In genomic region chr4:101356954-101357891, GRCm38 (mm10) we compare ENCODE assay signal across 8 mouse cellular contexts.
DNase-seq lines count a peak whose midpoint lies in the region; ATAC-seq and TF ChIP-seq lines count a peak whose summit lies in the region.

No protein-coding gene starts in this region.

- peak overlapping the region; percentile 24; the same call in 1 of the 2 replicates for H3K27ac ChIP-seq in intestine, embryonic 15.5 days
- peak overlapping the region; percentile 91 for H3K27ac ChIP-seq in limb, embryonic 15.5 days
- H3K27ac ChIP-seq in midbrain, postnatal 0 days (ENCODE audit: low read depth, low read length) = peak overlapping the region; percentile 93
- peak overlapping the region; percentile 87 for H3K27ac ChIP-seq in stomach, embryonic 16.5 days (ENCODE audit: low read length)

- H3K27me3 ChIP-seq in intestine, embryonic 15.5 days (replicated peaks) = no peaks in the 10 kb centered on the region; the same call in 1 of the 2 replicates
- no peaks in the 10 kb centered on the region for H3K27me3 ChIP-seq in limb, embryonic 15.5 days
- no peaks in the 10 kb centered on the region for H3K27me3 ChIP-seq in midbrain, postnatal 0 days (ENCODE audit: insufficient read depth, low read length)
- H3K27me3 ChIP-seq in stomach, embryonic 16.5 days (ENCODE audit: control insufficient read depth, insufficient read depth, low read length) = no peaks in the 10 kb centered on the region

- peak overlapping the region; percentile 81 for H3K4me2 ChIP-seq in intestine, embryonic 15.5 days (replicated peaks)
- peak overlapping the region; percentile 86 for H3K4me2 ChIP-seq in limb, embryonic 15.5 days
- peak overlapping the region; percentile 98 for H3K4me2 ChIP-seq in midbrain, postnatal 0 days (ENCODE audit: low read depth, low read length, poor library complexity, severe bottlenecking)
- H3K4me2 ChIP-seq in stomach, embryonic 16.5 days (ENCODE audit: low read depth, low read length) = peak overlapping the region; percentile 65

- peak overlapping the region; percentile 83 for H3K4me3 ChIP-seq in intestine, embryonic 15.5 days (replicated peaks)
- H3K4me3 ChIP-seq in limb, embryonic 15.5 days = peak overlapping the region; percentile 85
- peak overlapping the region; percentile 94 for H3K4me3 ChIP-seq in midbrain, postnatal 0 days (ENCODE audit: low read depth, low read length)
- H3K4me3 ChIP-seq in stomach, embryonic 16.5 days (replicated peaks; ENCODE audit: low read length) = peak overlapping the region; percentile 81

- peak overlapping the region; percentile 43 for H3K9ac ChIP-seq in intestine, embryonic 15.5 days
- peak overlapping the region; percentile 79; the same call in 1 of the 2 replicates for H3K9ac ChIP-seq in limb, embryonic 15.5 days
- peak overlapping the region; percentile 72 for H3K9ac ChIP-seq in midbrain, postnatal 0 days (replicated peaks; ENCODE audit: low read length, poor library complexity, severe bottlenecking)
- H3K9ac ChIP-seq in stomach, embryonic 16.5 days (ENCODE audit: low read length) = peak overlapping the region; percentile 90

- H3K4me1 ChIP-seq in intestine, embryonic 15.5 days (replicated peaks) = peaks cover 4% of the 10 kb centered on the region
- H3K4me1 ChIP-seq in limb, embryonic 15.5 days = peaks cover 23% of the 10 kb centered on the region
- peaks cover 5% of the 10 kb centered on the region; the same call in 1 of the 2 replicates for H3K4me1 ChIP-seq in midbrain, postnatal 0 days (ENCODE audit: insufficient read depth, low read length)
- peaks cover 19% of the 10 kb centered on the region for H3K4me1 ChIP-seq in stomach, embryonic 16.5 days (ENCODE audit: control insufficient read depth, insufficient read depth, low read length)

- 6% methylated on average over 31 of the region's 31 CpGs for WGBS in intestine, embryonic 15.5 days
- WGBS in limb, embryonic 15.5 days = 10% methylated on average over 31 of the region's 31 CpGs
- WGBS in midbrain, postnatal 0 days = 13% methylated on average over 31 of the region's 31 CpGs
- WGBS in stomach, embryonic 16.5 days = 5% methylated on average over 31 of the region's 31 CpGs

- DNase-seq in urinary bladder, adult 2 months (ENCODE audit: low spot score) = peak; percentile 52
- no peak for DNase-seq in urinary bladder, postnatal 10 days (ENCODE audit: low spot score)
- peak; percentile 28 for DNase-seq in embryo, embryonic 10 days (ENCODE audit: low spot score)
- peak; percentile 75 for DNase-seq in midbrain, postnatal 0 days (ENCODE audit: low spot score)

- H3K36me3 ChIP-seq in intestine, embryonic 15.5 days = no peaks in the 10 kb centered on the region
- no peaks in the 10 kb centered on the region for H3K36me3 ChIP-seq in limb, embryonic 15.5 days
- H3K36me3 ChIP-seq in midbrain, postnatal 0 days (ENCODE audit: insufficient read depth, low read length) = no peaks in the 10 kb centered on the region
- H3K36me3 ChIP-seq in stomach, embryonic 16.5 days (ENCODE audit: control insufficient read depth, insufficient read depth, low read length) = no peaks in the 10 kb centered on the region

- H3K9me3 ChIP-seq in intestine, embryonic 15.5 days = no peaks in the 10 kb centered on the region
- H3K9me3 ChIP-seq in limb, embryonic 15.5 days = no peaks in the 10 kb centered on the region
- no peaks in the 10 kb centered on the region for H3K9me3 ChIP-seq in midbrain, postnatal 0 days (ENCODE audit: low read length)
- no peaks in the 10 kb centered on the region for H3K9me3 ChIP-seq in stomach, embryonic 16.5 days (replicated peaks; ENCODE audit: control insufficient read depth, low read length)

- peak; percentile 70 for ATAC-seq in granulocyte monocyte progenitor cell, adult 5-6 weeks (replicated peaks; ENCODE audit: poor library complexity, severe bottlenecking)
- peak; percentile 16 for ATAC-seq in intestine, embryonic 15.5 days
- no peak for ATAC-seq in limb, embryonic 15.5 days (ENCODE audit: insufficient number of reproducible peaks, low FRiP score, low TSS enrichment, low read depth)
- peak; percentile 29; the same call in 1 of the 2 replicates for ATAC-seq in midbrain, postnatal 0 days (ENCODE audit: low FRiP score)
- ATAC-seq in stomach, embryonic 16.5 days (ENCODE audit: insufficient read depth, low FRiP score) = 0 out of 2 replicates have a peak, but pooled peaks have one; percentile 2

- TF ChIP-seq CTCF in midbrain, postnatal 0 days (IDR thresholded peaks at IDR 0.05) = no peak

Comparison
In these comparisons a context has a peak if more than half of its experiments do, and no peak if none do; other contexts are left out.
1. H3K27ac ChIP-seq: peak in every context shown above with its lines; median percentile 93 in midbrain, postnatal 0 days; 91 in limb, embryonic 15.5 days; 87 in stomach, embryonic 16.5 days; 24 in intestine, embryonic 15.5 days.